Mouse (Mus musculus) forebrain, embryonic 13.5 days (tissue): ENCODE measurements around the gene Gm17555. TPM values are rescaled to one million over a fixed set of nuclear protein-coding genes. Genes with fewer than 3 reads are reported as not detected.
"Not testable (repeated sequence)": the region's sequence is repeated elsewhere in the genome, so short reads cannot be mapped to it uniquely, and the experiment has no call there.

Source experiments
- ATAC-seq: fragments of 200-750 bp; cut with Nextera tagmentation; 2 replicates; pipeline ENCODE4 v1.8.0; 2017
- H3K27ac ChIP-seq: fragments of 300-500 bp; sonication (generic); 2 replicates; pipeline ENCODE4 v1.5.1; 2015; ENCODE audit warnings: inconsistent platforms, mild to moderate bottlenecking, moderate library complexity
- H3K27me3 ChIP-seq: fragments of 300-500 bp; sonication (generic); 2 replicates; pipeline ENCODE4 v1.6.1; 2015; ENCODE audit warnings: mild to moderate bottlenecking, inconsistent platforms
- H3K36me3 ChIP-seq: fragments of 300-500 bp; sonication (generic); 2 replicates; pipeline ENCODE4 v1.6.1; 2015; ENCODE audit warnings: mild to moderate bottlenecking, inconsistent platforms; ENCODE audit not compliant: poor library complexity, severe bottlenecking
- H3K4me1 ChIP-seq: fragments of 300-500 bp; sonication (generic); 2 replicates; pipeline ENCODE4 v1.6.1; 2015; ENCODE audit warnings: inconsistent platforms
- H3K4me2 ChIP-seq: fragments of 300-500 bp; sonication (generic); 2 replicates; pipeline ENCODE4 v1.6.1; 2015; ENCODE audit warnings: inconsistent platforms, mild to moderate bottlenecking, moderate library complexity
- H3K4me3 ChIP-seq: fragments of 300-500 bp; sonication (generic); 2 replicates; pipeline ENCODE4 v1.5.1; 2015; ENCODE audit warnings: mild to moderate bottlenecking, inconsistent platforms
- H3K9ac ChIP-seq: fragments of 300-500 bp; sonication (generic); 2 replicates; pipeline ENCODE4 v1.6.1; 2015; ENCODE audit warnings: mild to moderate bottlenecking, inconsistent platforms
- H3K9me3 ChIP-seq: fragments of 300-500 bp; sonication (generic); replicated peaks from 2 replicates; pipeline ENCODE4 v1.6.1; 2016; ENCODE audit warnings: inconsistent platforms
- WGBS: fragments of 180-500 bp; shearing (Covaris S2); methylation state at CpG from one replicate; pipeline ENCODE4 v1.1.7; 2015; 5-methylcytosine and 5-hydroxymethylcytosine counted together
- polyA plus RNA-seq: library from polyadenylated mRNA; unstranded; fragments of >200 nt; fragmentation: Nextera tagmentation; extraction: Ambion mirVana; gene quantifications from 2 replicates; pipeline ENCODE4 v1.2.1, GENCODE M21; 2015

Gene Gm17555
- polyA plus RNA-seq = not detected in 2 replicates

GRCm38 (mm10) chr2:126214800-126215199, at the start of gene Gm17555:
Gene Gm17555, plus strand, starts transcription at chr2:126215100.
- WGBS = 96% methylated on average over 3 of the region's 3 CpGs

GRCm38 (mm10) chr2:126165277-126166018, 49.5 kb upstream of the Gm17555 start:
- Histone ChIP-seq H3K9me3 (no peaks in the 10 kb centered on the region), H3K36me3 (peaks cover 42% of the 10 kb centered on the region), H3K4me1 (no peaks in the 10 kb centered on the region), H3K4me3 (no peak overlapping the region), H3K9ac (no peak overlapping the region), H3K27me3 (no peaks in the 10 kb centered on the region), H3K4me2 (no peak overlapping the region), H3K27ac (no peak overlapping the region)
- no peak for ATAC-seq
- WGBS = 92% methylated on average over 5 of the region's 5 CpGs

More at GRCm38 (mm10) chr2:126214800-126215199, at the start of gene Gm17555:
- H3K4me3 ChIP-seq, H3K4me2 ChIP-seq, H3K4me1 ChIP-seq, H3K27ac ChIP-seq, ATAC-seq, H3K36me3 ChIP-seq, H3K9ac ChIP-seq, H3K27me3 ChIP-seq, H3K9me3 ChIP-seq: not testable (repeated sequence)

- Histone ChIP-seq H3K9ac (no peak overlapping the region), H3K36me3 (peaks cover 33% of the 10 kb centered on the region), H3K4me3 (no peak overlapping the region), H3K27me3 (no peaks in the 10 kb centered on the region), H3K4me2 (no peak overlapping the region), H3K4me1 (no peaks in the 10 kb centered on the region), H3K27ac (no peak overlapping the region), H3K9me3 (no peaks in the 10 kb centered on the region)
- no peak for ATAC-seq
These were observed 48.6 kb upstream of the Gm17555 start for GRCm38 (mm10) chr2:126166335-126166734.

- H3K27ac ChIP-seq = no peak overlapping the region
- no peak overlapping the region for H3K4me3 ChIP-seq
- ATAC-seq = no peak
- H3K4me2 ChIP-seq = no peak overlapping the region
- 86% methylated on average over 8 of the region's 8 CpGs for WGBS
- no peaks in the 10 kb centered on the region for H3K4me1 ChIP-seq
- H3K9ac ChIP-seq = no peak overlapping the region
- H3K27me3 ChIP-seq = no peaks in the 10 kb centered on the region
- no peaks in the 10 kb centered on the region for H3K9me3 ChIP-seq
- H3K36me3 ChIP-seq = peaks cover 26% of the 10 kb centered on the region
These were observed 47.9 kb upstream of the Gm17555 start for GRCm38 (mm10) chr2:126166848-126167617.

- no peak overlapping the region for H3K4me2 ChIP-seq
- H3K9ac ChIP-seq = no peak overlapping the region
- H3K27ac ChIP-seq = no peak overlapping the region
- no peaks in the 10 kb centered on the region for H3K36me3 ChIP-seq
- H3K27me3 ChIP-seq = no peaks in the 10 kb centered on the region
- no peaks in the 10 kb centered on the region for H3K9me3 ChIP-seq
- no peaks in the 10 kb centered on the region for H3K4me1 ChIP-seq
- no peak overlapping the region for H3K4me3 ChIP-seq
- ATAC-seq = no peak
- WGBS = 100% methylated on average over 1 of the region's 1 CpGs
These were observed 43.5 kb upstream of the Gm17555 start for GRCm38 (mm10) chr2:126171427-126171826.

- no peak for ATAC-seq
- no peaks in the 10 kb centered on the region for H3K36me3 ChIP-seq
- no peaks in the 10 kb centered on the region for H3K9me3 ChIP-seq
- no peak overlapping the region for H3K27ac ChIP-seq
- H3K4me3 ChIP-seq = no peak overlapping the region
- no peak overlapping the region for H3K4me2 ChIP-seq
- 83% methylated on average over 4 of the region's 4 CpGs for WGBS
- H3K4me1 ChIP-seq = no peaks in the 10 kb centered on the region
- no peaks in the 10 kb centered on the region for H3K27me3 ChIP-seq
- H3K9ac ChIP-seq = no peak overlapping the region
These were observed 23.6 kb upstream of the Gm17555 start for GRCm38 (mm10) chr2:126191306-126191705.

GRCm38 (mm10) chr2:126192129-126192528, 22.8 kb upstream of the Gm17555 start:
- H3K36me3 ChIP-seq = no peaks in the 10 kb centered on the region
- H3K4me3 ChIP-seq = no peak overlapping the region
- H3K9ac ChIP-seq = no peak overlapping the region
- no peak overlapping the region for H3K4me2 ChIP-seq
- no peaks in the 10 kb centered on the region for H3K9me3 ChIP-seq
- no peaks in the 10 kb centered on the region for H3K4me1 ChIP-seq
- H3K27me3 ChIP-seq = no peaks in the 10 kb centered on the region
- H3K27ac ChIP-seq = no peak overlapping the region
- ATAC-seq = no peak
- 82% methylated on average over 2 of the region's 2 CpGs for WGBS

- Histone ChIP-seq H3K27ac (no peak overlapping the region), H3K36me3 (no peaks in the 10 kb centered on the region), H3K9me3 (no peaks in the 10 kb centered on the region), H3K27me3 (no peaks in the 10 kb centered on the region), H3K9ac (no peak overlapping the region), H3K4me2 (no peak overlapping the region), H3K4me3 (no peak overlapping the region), H3K4me1 (no peaks in the 10 kb centered on the region)
- 73% methylated on average over 12 of the region's 12 CpGs for WGBS
- no peak for ATAC-seq
These were observed 19.1 kb upstream of the Gm17555 start for GRCm38 (mm10) chr2:126195631-126196356.

GRCm38 (mm10) chr2:126198971-126199370, 15.9 kb upstream of the Gm17555 start:
- Histone ChIP-seq H3K36me3 (no peaks in the 10 kb centered on the region), H3K9me3 (no peaks in the 10 kb centered on the region), H3K4me3 (no peak overlapping the region), H3K4me1 (no peaks in the 10 kb centered on the region), H3K27me3 (no peaks in the 10 kb centered on the region), H3K9ac (no peak overlapping the region), H3K4me2 (no peak overlapping the region), H3K27ac (no peak overlapping the region)
- ATAC-seq = no peak
- 90% methylated on average over 3 of the region's 3 CpGs for WGBS

GRCm38 (mm10) chr2:126211011-126211680, 3.8 kb upstream of the Gm17555 start:
- no peak for ATAC-seq
- 88% methylated on average over 6 of the region's 6 CpGs for WGBS
- Histone ChIP-seq H3K9me3 (no peaks in the 10 kb centered on the region), H3K9ac (no peak overlapping the region), H3K27ac (no peak overlapping the region), H3K36me3 (no peaks in the 10 kb centered on the region), H3K4me1 (no peaks in the 10 kb centered on the region), H3K4me2 (no peak overlapping the region), H3K27me3 (no peaks in the 10 kb centered on the region), H3K4me3 (no peak overlapping the region)

GRCm38 (mm10) chr2:126227581-126227980, 12.7 kb downstream of the Gm17555 start:
- H3K4me1 ChIP-seq = no peaks in the 10 kb centered on the region

GRCm38 (mm10) chr2:126231731-126232130, 16.8 kb downstream of the Gm17555 start:
- Histone ChIP-seq H3K27ac (no peak overlapping the region), H3K4me2 (no peak overlapping the region), H3K4me3 (no peak overlapping the region), H3K27me3 (no peaks in the 10 kb centered on the region), H3K9me3 (no peaks in the 10 kb centered on the region), H3K9ac (no peak overlapping the region), H3K4me1 (no peaks in the 10 kb centered on the region), H3K36me3 (no peaks in the 10 kb centered on the region)
- ATAC-seq = no peak
- WGBS = 91% methylated on average over 1 of the region's 1 CpGs

More at GRCm38 (mm10) chr2:126227581-126227980, 12.7 kb downstream of the Gm17555 start:
- Histone ChIP-seq H3K9ac (no peak overlapping the region), H3K4me3 (no peak overlapping the region), H3K4me2 (no peak overlapping the region), H3K9me3 (no peaks in the 10 kb centered on the region), H3K36me3 (no peaks in the 10 kb centered on the region), H3K27me3 (no peaks in the 10 kb centered on the region), H3K27ac (no peak overlapping the region)
- 84% methylated on average over 4 of the region's 4 CpGs for WGBS
- ATAC-seq = no peak
